Mouse (Mus musculus) embryonic facial prominence, embryonic 11.5 days (tissue): ENCODE measurements around the gene Kdr. TPM values are rescaled to one million over a fixed set of nuclear protein-coding genes. Genes with fewer than 3 reads are reported as not detected.

ENCODE experiments used
- ATAC-seq: fragments of 200-750 bp; cut with Nextera tagmentation; replicated peaks from 2 replicates; pipeline ENCODE4 v1.8.0; 2017; ENCODE audit warnings: low read depth; ENCODE audit not compliant: insufficient number of reproducible peaks, low FRiP score, low TSS enrichment
- DNase-seq: peaks from one replicate; pipeline ENCODE4 v3.0.0-alpha.2; 2015; ENCODE audit warnings: low spot score
- H3K27ac ChIP-seq: fragments of 300-500 bp; sonication (generic); replicated peaks from 2 replicates; pipeline ENCODE4 v1.5.1; 2014; ENCODE audit warnings: mild to moderate bottlenecking, low read depth, low read length, control low read depth
- H3K27me3 ChIP-seq: fragments of 300-500 bp; sonication (generic); 2 replicates; pipeline ENCODE4 v1.6.1; 2014; ENCODE audit warnings: mild to moderate bottlenecking, low read length, moderate library complexity, mixed read lengths; ENCODE audit not compliant: control insufficient read depth, insufficient read depth
- H3K36me3 ChIP-seq: fragments of 300-500 bp; sonication (generic); replicated peaks from 2 replicates; pipeline ENCODE4 v1.6.1; 2014; ENCODE audit warnings: low read depth, mild to moderate bottlenecking, low read length, moderate library complexity, mixed read lengths; ENCODE audit not compliant: control insufficient read depth, insufficient read depth
- H3K4me1 ChIP-seq: fragments of 300-500 bp; sonication (generic); 2 replicates; pipeline ENCODE4 v1.6.1; 2014; ENCODE audit warnings: low read length, mixed read lengths; ENCODE audit not compliant: control insufficient read depth, insufficient read depth
- H3K4me2 ChIP-seq: fragments of 300-500 bp; sonication (generic); 2 replicates; pipeline ENCODE4 v1.6.1; 2014; ENCODE audit warnings: low read depth, mild to moderate bottlenecking, control low read depth, low read length, moderate library complexity
- H3K4me3 ChIP-seq: fragments of 300-500 bp; sonication (generic); 2 replicates; pipeline ENCODE4 v1.5.1; 2014; ENCODE audit warnings: low read depth, low read length, control low read depth
- H3K9ac ChIP-seq: fragments of 300-500 bp; sonication (generic); replicated peaks from 2 replicates; pipeline ENCODE4 v1.6.1; 2014; ENCODE audit warnings: mild to moderate bottlenecking, control low read depth, low read length
- H3K9me3 ChIP-seq: fragments of 300-500 bp; sonication (generic); replicated peaks from 2 replicates; pipeline ENCODE4 v1.6.1; 2016; ENCODE audit warnings: mild to moderate bottlenecking, low read length, inconsistent platforms, mixed read lengths; ENCODE audit not compliant: control insufficient read depth
- WGBS: fragments of 180-500 bp; shearing (Covaris S2); extraction: QIAGEN DNeasy Blood & Tissue Kit; methylation state at CpG from one replicate; pipeline ENCODE4 v1.1.7; 2014; 5-methylcytosine and 5-hydroxymethylcytosine counted together
- polyA plus RNA-seq: library from polyadenylated mRNA; unstranded; fragments of >200 nt; fragmentation: Nextera tagmentation; extraction: Ambion mirVana; gene quantifications from 2 replicates; pipeline ENCODE4 v1.2.1, GENCODE M21; 2014

Gene Kdr
- polyA plus RNA-seq, 1 experiment from 2014 or later = 22.4 TPM

GRCm38 (mm10) chr5:75976696-75977095 is 1.6 kb downstream of the Kdr start:
- H3K4me3 ChIP-seq = no peak overlapping the region; the same call in 1 of the 2 replicates
- DNase-seq = no peak
- H3K9ac ChIP-seq = no peak overlapping the region
- peaks cover 25% of the 10 kb centered on the region for H3K27me3 ChIP-seq
- H3K36me3 ChIP-seq = no peaks in the 10 kb centered on the region
- ATAC-seq = no peak
- peaks cover 5% of the 10 kb centered on the region; the same call in 1 of the 2 replicates for H3K4me1 ChIP-seq
- WGBS = 23% methylated on average over 9 of the region's 9 CpGs
- no peaks in the 10 kb centered on the region for H3K9me3 ChIP-seq
- no peak overlapping the region for H3K27ac ChIP-seq
- H3K4me2 ChIP-seq = no peak overlapping the region

- Histone ChIP-seq H3K9ac (no peak overlapping the region), H3K4me2 (no peak overlapping the region), H3K36me3 (no peaks in the 10 kb centered on the region), H3K27me3 (peaks cover 22% of the 10 kb centered on the region), H3K4me3 (no peak overlapping the region), H3K4me1 (peaks cover 5% of the 10 kb centered on the region; the same call in 1 of the 2 replicates), H3K9me3 (no peaks in the 10 kb centered on the region), H3K27ac (no peak overlapping the region)
- 55% methylated on average over 5 of the region's 5 CpGs for WGBS
- ATAC-seq (no peak), DNase-seq (no peak)
Measured at GRCm38 (mm10) chr5:75975398-75975797, 2.9 kb downstream of the Kdr start.

DNA sequence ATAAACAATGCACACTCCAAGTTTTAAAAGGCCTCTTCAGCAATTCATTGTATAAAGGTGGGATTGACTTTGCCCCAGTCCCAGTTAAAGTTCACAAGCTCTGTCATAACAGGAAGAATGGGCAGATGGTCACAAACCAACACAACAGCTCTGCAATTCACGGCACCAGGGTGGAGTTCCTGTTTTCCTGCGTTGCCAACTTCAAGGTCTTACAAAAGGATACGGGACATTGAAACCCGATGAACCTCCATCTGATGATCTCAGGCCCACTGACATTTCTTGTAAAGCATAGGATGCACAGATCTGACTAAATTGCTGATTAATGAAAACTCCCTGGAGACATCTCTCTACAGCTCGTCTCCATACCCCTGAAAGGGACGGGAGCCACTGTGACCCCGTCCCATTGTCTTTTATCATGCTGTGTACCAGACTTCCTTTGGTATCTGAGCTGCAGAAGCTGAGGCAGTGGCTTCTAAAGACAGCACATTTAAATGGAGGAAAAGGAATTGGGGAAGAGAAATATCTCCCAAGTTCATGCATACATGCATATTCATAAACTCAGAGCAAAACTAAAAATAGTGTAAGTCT is 3.6 kb downstream of the Kdr start:
- WGBS = 53% methylated on average over 7 of the region's 7 CpGs
- Histone ChIP-seq H3K27ac (no peak overlapping the region), H3K27me3 (peaks cover 18% of the 10 kb centered on the region), H3K4me2 (no peak overlapping the region), H3K9me3 (no peaks in the 10 kb centered on the region), H3K4me1 (peaks cover 5% of the 10 kb centered on the region; the same call in 1 of the 2 replicates), H3K36me3 (no peaks in the 10 kb centered on the region), H3K9ac (no peak overlapping the region), H3K4me3 (no peak overlapping the region)
- no peak for ATAC-seq
- no peak for DNase-seq

- H3K4me3 ChIP-seq = no peak overlapping the region
- no peak overlapping the region for H3K9ac ChIP-seq
- no peak overlapping the region for H3K27ac ChIP-seq
- H3K27me3 ChIP-seq = no peaks in the 10 kb centered on the region
- 23% methylated on average over 3 of the region's 3 CpGs for WGBS
- H3K36me3 ChIP-seq = no peaks in the 10 kb centered on the region
- H3K4me2 ChIP-seq = no peak overlapping the region
- no peak for DNase-seq
- no peak for ATAC-seq
- no peaks in the 10 kb centered on the region for H3K9me3 ChIP-seq
- no peaks in the 10 kb centered on the region for H3K4me1 ChIP-seq
Measured at GRCm38 (mm10) chr5:75969887-75970286, 8.4 kb downstream of the Kdr start.

GRCm38 (mm10) chr5:75962558-75962957 is 15.7 kb downstream of the Kdr start:
- no peaks in the 10 kb centered on the region for H3K27me3 ChIP-seq
- no peak overlapping the region for H3K4me3 ChIP-seq
- no peak overlapping the region for H3K4me2 ChIP-seq
- H3K27ac ChIP-seq = no peak overlapping the region
- no peaks in the 10 kb centered on the region for H3K9me3 ChIP-seq
- DNase-seq (no peak), ATAC-seq (no peak)
- H3K4me1 ChIP-seq = no peaks in the 10 kb centered on the region
- WGBS = 92% methylated on average over 12 of the region's 12 CpGs
- H3K9ac ChIP-seq = no peak overlapping the region
- no peaks in the 10 kb centered on the region for H3K36me3 ChIP-seq

DNA sequence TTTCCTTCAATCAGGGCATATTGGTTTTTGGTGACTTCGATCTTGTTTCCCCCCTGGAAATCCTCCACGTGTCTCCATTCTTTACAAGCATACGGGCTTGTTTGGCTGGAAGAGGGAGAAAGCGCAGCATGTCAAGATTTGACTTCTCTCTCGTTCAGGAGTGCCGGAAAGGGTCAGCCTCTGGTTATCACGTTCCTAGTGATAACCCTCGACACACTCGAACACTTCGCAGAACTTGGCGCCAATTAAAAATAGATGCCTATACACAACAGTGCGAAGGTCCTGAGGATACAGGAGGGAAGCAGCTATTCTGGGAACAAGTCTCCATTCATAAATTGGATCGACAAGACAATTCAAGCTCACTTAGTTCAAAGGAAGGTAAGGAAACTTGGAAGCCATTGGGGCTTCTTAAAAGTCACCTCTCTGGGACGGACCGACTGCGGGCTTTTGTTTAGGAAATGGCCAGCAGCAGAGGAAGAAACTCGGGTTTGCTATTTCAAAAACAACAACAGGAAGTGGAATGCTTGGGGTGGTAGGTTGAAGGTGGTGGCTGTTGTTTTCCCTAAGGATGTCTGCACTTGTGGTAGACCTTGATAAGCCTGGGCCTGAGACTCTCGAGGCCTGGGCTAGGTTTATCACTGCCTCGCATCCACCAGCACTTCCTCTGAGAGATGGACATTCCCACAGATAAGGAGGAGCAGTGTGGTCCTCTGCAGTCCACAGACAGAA is 16.4 kb downstream of the Kdr start:
- no peak overlapping the region for H3K9ac ChIP-seq
- DNase-seq = no peak
- no peak for ATAC-seq
- 82% methylated on average over 19 of the region's 19 CpGs for WGBS
- no peaks in the 10 kb centered on the region for H3K4me1 ChIP-seq
- H3K27me3 ChIP-seq = no peaks in the 10 kb centered on the region
- H3K4me2 ChIP-seq = no peak overlapping the region
- H3K9me3 ChIP-seq = no peaks in the 10 kb centered on the region
- H3K4me3 ChIP-seq = no peak overlapping the region
- no peaks in the 10 kb centered on the region for H3K36me3 ChIP-seq
- no peak overlapping the region for H3K27ac ChIP-seq

DNA sequence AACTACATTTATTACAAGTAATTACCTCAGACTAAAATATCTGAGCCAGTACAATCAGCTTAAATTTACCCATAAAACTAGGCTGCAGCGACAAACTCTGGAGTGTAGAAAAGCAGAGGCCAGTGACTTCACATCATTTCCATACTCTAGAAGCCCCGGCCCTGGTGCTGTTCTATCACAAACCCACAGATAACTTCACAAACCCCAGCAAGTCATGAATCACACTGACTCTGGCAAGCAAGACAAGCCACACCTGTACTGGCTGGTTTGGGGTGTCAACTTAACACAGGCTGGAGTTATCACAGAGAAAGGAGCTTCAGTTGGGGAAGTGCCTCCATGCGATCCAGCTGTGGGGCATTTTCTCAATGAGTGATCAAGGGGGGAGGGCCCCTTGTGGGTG is 18.4 kb downstream of the Kdr start:
- H3K4me3 ChIP-seq = no peak overlapping the region
- DNase-seq (no peak), ATAC-seq (no peak)
- H3K4me2 ChIP-seq = no peak overlapping the region
- H3K27me3 ChIP-seq = no peaks in the 10 kb centered on the region
- no peak overlapping the region for H3K9ac ChIP-seq
- no peaks in the 10 kb centered on the region for H3K36me3 ChIP-seq
- no peaks in the 10 kb centered on the region for H3K4me1 ChIP-seq
- H3K9me3 ChIP-seq = no peaks in the 10 kb centered on the region
- H3K27ac ChIP-seq = no peak overlapping the region
- 77% methylated on average over 3 of the region's 3 CpGs for WGBS

- Histone ChIP-seq H3K4me2 (no peak overlapping the region), H3K36me3 (no peaks in the 10 kb centered on the region), H3K27ac (no peak overlapping the region), H3K9ac (no peak overlapping the region), H3K4me1 (no peaks in the 10 kb centered on the region), H3K27me3 (no peaks in the 10 kb centered on the region), H3K9me3 (no peaks in the 10 kb centered on the region), H3K4me3 (no peak overlapping the region)
- WGBS = 84% methylated on average over 3 of the region's 3 CpGs
- ATAC-seq = no peak
- DNase-seq = no peak
Measured at GRCm38 (mm10) chr5:75956526-75956925, 21.7 kb downstream of the Kdr start.
